9 mouse cellular contexts compared by ENCODE assay signal in genomic region chr5:134550836-134551232, GRCm38 (mm10). TPM values are rescaled to one million over a fixed set of nuclear protein-coding genes. Genes with fewer than 3 reads are reported as not detected.
A peak's percentile ranks its signal among the peaks of the same experiment; 100 is the strongest.
DNase-seq lines count a peak whose midpoint lies in the region; ATAC-seq and TF ChIP-seq lines count a peak whose summit lies in the region.
"Had no signal": no experiment of that assay in that cellular context is flagged by ENCODE, and none has a peak within 500 bp of the region (broad histone marks: within the 10 kb centered on the region; RNA-seq: fewer than 3 reads in every experiment).

No protein-coding gene starts in this region.

- peaks cover 5% of the 10 kb centered on the region; the same call in 1 of the 2 replicates for H3K27me3 ChIP-seq in heart, embryonic 10.5 days (ENCODE audit: insufficient read depth, poor library complexity, severe bottlenecking)
- no peaks in the 10 kb centered on the region for H3K27me3 ChIP-seq in embryonic facial prominence, embryonic 12.5 days
- H3K27me3 ChIP-seq in limb, embryonic 10.5 days (ENCODE audit: low read depth, poor library complexity, severe bottlenecking) = no peaks in the 10 kb centered on the region
- H3K27me3 ChIP-seq: Patski had no signal

- H3K36me3 ChIP-seq in heart, embryonic 10.5 days = no peaks in the 10 kb centered on the region
- 0 out of 2 replicates have a peak, but pooled peaks cover 3% of the 10 kb centered on the region for H3K36me3 ChIP-seq in embryonic facial prominence, embryonic 12.5 days
- H3K36me3 ChIP-seq in limb, embryonic 10.5 days = peaks cover 28% of the 10 kb centered on the region

- peaks cover 48% of the 10 kb centered on the region for H3K4me1 ChIP-seq in heart, embryonic 10.5 days
- peaks cover 39% of the 10 kb centered on the region for H3K4me1 ChIP-seq in embryonic facial prominence, embryonic 12.5 days
- H3K4me1 ChIP-seq in limb, embryonic 10.5 days = peaks cover 53% of the 10 kb centered on the region
- peaks cover 50% of the 10 kb centered on the region for H3K4me1 ChIP-seq in olfactory bulb, adult 2 months (ENCODE audit: control insufficient read depth, insufficient read depth, low read length)

- 15% methylated on average over 6 of the region's 6 CpGs for WGBS in heart, embryonic 10.5 days
- 6% methylated on average over 6 of the region's 6 CpGs for WGBS in embryonic facial prominence, embryonic 12.5 days
- 14% methylated on average over 6 of the region's 6 CpGs for WGBS in limb, embryonic 10.5 days
- 6% methylated on average over 6 of the region's 6 CpGs for WGBS in olfactory bulb, adult 2 months

- DNase-seq in heart, embryonic 10.5 days (ENCODE audit: low spot score) = no peak
- DNase-seq in heart, adult 9 months (ENCODE audit: low spot score in 2 of 2) = no peak
- DNase-seq in 3T3-L1 (ENCODE audit: low read depth, low spot score) (peak; percentile 48), adipocyte (ENCODE audit: low spot score) (no peak)
- DNase-seq in limb, embryonic 10.5 days (ENCODE audit: low spot score) = no peak
- DNase-seq in c-Kit-positive CD71-positive TER-119-positive erythroid progenitor cells, embryonic 14.5 days (ENCODE audit: low spot score) = no peak

- H3K9ac ChIP-seq in embryonic facial prominence, embryonic 12.5 days = peak overlapping the region; percentile 94

- H3K27ac ChIP-seq in heart, embryonic 10.5 days = peak overlapping the region; percentile 91
- peak overlapping the region; percentile 99 for H3K27ac ChIP-seq in embryonic facial prominence, embryonic 12.5 days
- peak overlapping the region; percentile 96 for H3K27ac ChIP-seq in limb, embryonic 10.5 days
- H3K27ac ChIP-seq in olfactory bulb, adult 2 months (ENCODE audit: insufficient read depth, low read depth, low read length) = peak overlapping the region; percentile 97

- H3K9me3 ChIP-seq in heart, embryonic 10.5 days = no peaks in the 10 kb centered on the region
- no peaks in the 10 kb centered on the region for H3K9me3 ChIP-seq in embryonic facial prominence, embryonic 12.5 days
- H3K9me3 ChIP-seq in limb, embryonic 10.5 days (replicated peaks) = no peaks in the 10 kb centered on the region

- 0 out of 2 replicates have a peak, but pooled peaks have one; percentile 37 for ATAC-seq in embryonic facial prominence, embryonic 12.5 days (ENCODE audit: insufficient number of reproducible peaks, insufficient read depth, low FRiP score, low TSS enrichment)

- H3K4me3 ChIP-seq in heart, embryonic 10.5 days = peak overlapping the region; percentile 79
- peak overlapping the region; percentile 87 for H3K4me3 ChIP-seq in embryonic facial prominence, embryonic 12.5 days
- H3K4me3 ChIP-seq in limb, embryonic 10.5 days = peak overlapping the region; percentile 70
- peak overlapping the region; percentile 93 for H3K4me3 ChIP-seq in olfactory bulb, adult 2 months (ENCODE audit: insufficient read depth, low read depth, low read length)

- TF ChIP-seq CTCF in olfactory bulb, adult 2 months (IDR thresholded peaks at IDR 0.05; ENCODE audit: insufficient read depth, low read depth, low read length) = no peak

- TF ChIP-seq POLR2A in olfactory bulb, adult 2 months (IDR thresholded peaks at IDR 0.05; ENCODE audit: insufficient read depth, low read depth, low read length) = no peak

- H3K4me2 ChIP-seq in embryonic facial prominence, embryonic 12.5 days (replicated peaks) = peak overlapping the region; percentile 80

RNA-seq across cellular contexts. Expression of gene Clip2, which starts 1.4 kb away (rescaled TPM):
- 2.1 TPM in 2 replicates for polyA plus RNA-seq in heart, embryonic 10.5 days (2016; fragmentation: Nextera tagmentation; extraction: Ambion mirVana)
- 7.4 and 7.6 TPM in 2 replicates for polyA plus RNA-seq in embryonic facial prominence, embryonic 12.5 days (2016; fragmentation: Nextera tagmentation; extraction: Ambion mirVana)
- polyA plus RNA-seq in limb, embryonic 10.5 days (2016; fragmentation: Nextera tagmentation; extraction: Ambion mirVana) = 5.9 and 7.1 TPM in 2 replicates
- not detected in 2 replicates for polyA plus RNA-seq in olfactory bulb, adult 2 months (2012; ENCODE audit: insufficient read depth, insufficient read length, low replicate concordance, missing spikeins)

RNA-seq across cellular contexts. Expression of gene Syna, which starts 9.1 kb away (rescaled TPM):
- not detected in 2 replicates for polyA plus RNA-seq in heart, embryonic 10.5 days (2016; fragmentation: Nextera tagmentation; extraction: Ambion mirVana)
- polyA plus RNA-seq in embryonic facial prominence, embryonic 12.5 days (2016; fragmentation: Nextera tagmentation; extraction: Ambion mirVana) = 0.15 TPM in 1 of 2 replicates, not detected in the other
- 0.06 and 0.08 TPM in 2 replicates for polyA plus RNA-seq in limb, embryonic 10.5 days (2016; fragmentation: Nextera tagmentation; extraction: Ambion mirVana)
- polyA plus RNA-seq in olfactory bulb, adult 2 months (2012; ENCODE audit: insufficient read depth, insufficient read length, low replicate concordance, missing spikeins) = not detected in 2 replicates

RNA-seq across cellular contexts. Expression of gene Rfc2, which starts 30.3 kb away (rescaled TPM):
- polyA plus RNA-seq in heart, embryonic 10.5 days (2016; fragmentation: Nextera tagmentation; extraction: Ambion mirVana) = 271 and 300 TPM in 2 replicates
- 307 and 317 TPM in 2 replicates for polyA plus RNA-seq in embryonic facial prominence, embryonic 12.5 days (2016; fragmentation: Nextera tagmentation; extraction: Ambion mirVana)
- polyA plus RNA-seq in limb, embryonic 10.5 days (2016; fragmentation: Nextera tagmentation; extraction: Ambion mirVana) = 431 and 443 TPM in 2 replicates
- polyA plus RNA-seq in olfactory bulb, adult 2 months (2012; ENCODE audit: insufficient read depth, insufficient read length, low replicate concordance, missing spikeins) = not detected in 2 replicates

Comparison
In these comparisons a context has a peak if more than half of its experiments do, and no peak if none do; other contexts are left out.
1. RNA of gene Rfc2, which starts 30.3 kb away (polyA plus RNA-seq): 431 to 443 TPM in limb, embryonic 10.5 days, 307 to 317 TPM in embryonic facial prominence, embryonic 12.5 days and 271 to 300 TPM in heart, embryonic 10.5 days; not detected in olfactory bulb, adult 2 months; every median in the first group is over 100 times any median in the second.
2. Peak in every context shown above with its lines, with median percentiles within 50 percentile points of each other: H3K27ac ChIP-seq and H3K4me3 ChIP-seq.